Mouse (Mus musculus) stomach, adult 2 months (tissue): ENCODE data around the gene Rnf7. TPM values are rescaled to one million over a fixed set of nuclear protein-coding genes. Genes with fewer than 3 reads are reported as not detected.

ENCODE experiments used
- polyA plus RNA-seq: library from polyadenylated mRNA; depleted of rRNA; stranded (reverse); fragments of >200 nt; gene quantifications from 2 replicates; pipeline ENCODE4 v1.2.3, GENCODE M21; 2012; rRNA removed

Rnf7 gene
- polyA plus RNA-seq, result 46.7 and 64.4 TPM in 2 replicates

DNA sequence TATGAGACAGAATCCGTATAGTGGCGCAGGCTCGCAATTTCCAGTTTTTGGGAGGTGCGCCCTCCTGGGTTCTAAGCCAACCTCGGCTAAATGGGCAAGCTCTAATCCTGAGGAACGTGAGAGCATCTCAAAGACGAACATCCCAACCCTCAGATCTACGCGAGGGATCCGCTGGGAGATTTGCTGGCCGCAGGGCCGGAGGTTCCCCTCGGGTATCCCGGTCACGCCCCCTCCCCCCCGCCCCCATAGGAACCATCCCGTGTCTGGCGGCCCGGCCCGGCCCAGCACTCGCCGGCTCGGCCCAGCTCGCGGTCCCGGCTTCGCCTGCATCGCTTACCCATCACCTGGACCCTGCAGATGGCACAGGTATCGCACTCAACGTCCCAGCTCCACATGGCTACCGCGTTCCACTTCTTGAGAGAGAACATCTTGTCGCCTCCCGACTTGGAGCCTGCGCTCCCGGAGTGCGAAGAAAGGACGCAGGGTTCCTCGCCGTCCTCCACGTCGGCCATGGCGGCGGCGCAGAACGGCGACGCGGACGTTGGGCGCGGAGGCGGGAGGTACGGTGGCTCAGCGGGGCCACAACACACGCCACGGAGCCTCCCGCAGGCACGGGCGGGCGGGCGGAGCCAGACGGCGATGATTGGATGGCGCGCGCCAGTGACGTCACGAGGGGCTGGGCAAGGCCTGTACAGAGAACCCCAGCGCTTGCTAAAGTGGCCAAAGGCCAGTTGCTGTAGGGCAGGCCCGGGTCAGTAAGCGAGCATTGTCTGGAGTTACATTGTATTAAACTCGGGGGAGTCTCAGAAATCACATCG, at the start of gene Rnf7:
Gene Rnf7 (minus strand): TSS at position 605 of the 818 bp plus-strand sequence.

DNA sequence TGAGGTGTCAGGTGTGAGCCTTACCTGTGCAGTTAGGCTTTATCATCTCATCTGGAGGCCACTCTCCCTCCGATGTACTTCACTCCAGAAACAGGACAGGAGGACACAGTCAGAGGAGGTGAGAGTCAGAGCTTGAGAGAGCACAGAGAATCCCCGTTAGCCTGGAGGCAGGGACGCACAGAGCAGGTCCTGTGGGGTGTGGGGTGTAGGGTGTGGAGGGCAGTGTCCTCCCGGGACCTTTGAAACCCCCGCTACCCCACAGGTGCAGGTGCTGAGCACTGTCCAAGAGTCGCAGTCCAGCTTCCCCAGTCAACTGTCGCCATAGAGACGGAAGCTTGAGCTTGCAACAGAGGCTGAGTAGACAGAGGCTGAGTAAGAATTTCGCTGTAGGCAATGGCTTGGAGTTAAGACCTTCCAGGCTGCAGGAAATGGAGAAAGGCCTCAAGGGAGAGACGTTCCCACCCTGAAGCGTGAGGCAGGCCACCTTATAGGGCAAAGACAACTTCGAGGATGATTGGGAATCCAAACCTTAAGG, 46.6 kb upstream of the Rnf7 start, which contains the start of gene Gm28729:
Gene Gm28729 (minus strand): TSS at position 293 of the 535 bp plus-strand sequence.

Other genes with a start within 250 kb of the Rnf7 start
- 31.4 and 60.7 TPM in 2 replicates for gene Atp1b3, start 114.2 kb downstream of the Rnf7 start, polyA plus RNA-seq
- 0.05 and 0.08 TPM in 2 replicates for gene Gm28729, start 46.6 kb upstream of the Rnf7 start, polyA plus RNA-seq
- 0.45 and 0.80 TPM in 2 replicates for gene Rasa2, start 152.9 kb upstream of the Rnf7 start, polyA plus RNA-seq